Mouse (Mus musculus): ENCODE results near the gene Ubqlnl. TPM values are rescaled to one million over a fixed set of nuclear protein-coding genes. Genes with fewer than 3 reads are reported as not detected.

Ubqlnl gene
- not detected in 2 replicates for total RNA-seq (2014; rRNA removed)
- polyA plus RNA-seq (2012; rRNA removed), result not detected in 2 replicates

DNA sequence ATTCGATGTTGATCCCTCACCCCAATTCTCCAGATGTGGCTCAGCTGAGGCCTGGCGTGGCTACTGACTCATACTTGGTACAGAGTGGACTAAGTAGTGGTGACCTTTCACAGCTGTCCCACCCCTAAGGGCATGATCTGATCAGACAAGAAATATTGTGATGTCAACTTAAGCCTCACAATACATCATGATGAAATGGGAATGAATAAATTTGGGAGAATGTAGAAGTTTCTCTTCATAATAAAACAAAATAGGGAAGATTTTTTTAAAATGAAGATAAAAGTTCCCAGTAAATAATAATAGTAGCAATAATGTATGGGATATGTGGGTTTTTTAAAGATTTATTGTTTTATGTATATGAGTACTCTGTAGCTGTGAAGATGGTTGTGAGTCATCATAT is at the start of gene Ubqlnl:
Ubqlnl (minus strand) TSS at position 101 of the 400 bp plus-strand sequence.
- no peak for DNase-seq (ENCODE audit: extremely low read depth, low read depth, low spot score)
- Histone ChIP-seq H3K79me2 (ENCODE audit: control insufficient read depth, insufficient read depth, low read length) (no peaks in the 10 kb centered on the region), H3K36me3 (ENCODE audit: control insufficient read depth, insufficient read depth, low read length) (no peaks in the 10 kb centered on the region), H3K9ac (ENCODE audit: low read depth, low read length) (no peak within 1 kb of the TSS), H3K27me3 (ENCODE audit: control insufficient read depth, insufficient read depth, low read length) (no peaks in the 10 kb centered on the region; the same call in 1 of the 2 replicates), H3K4me3 (ENCODE audit: insufficient read depth, low read depth, low read length) (no peak within 1 kb of the TSS), H3K27ac (replicated peaks; ENCODE audit: insufficient read depth, low read depth, low read length) (no peak within 1 kb of the TSS), H3K4me1 (ENCODE audit: control insufficient read depth, insufficient read depth, low read length) (no peaks in the 10 kb centered on the region)
- TF ChIP-seq CTCF (IDR thresholded peaks at IDR 0.05; ENCODE audit: low read depth, low read length) (no peak), POLR2A (IDR thresholded peaks at IDR 0.05; ENCODE audit: extremely low read depth, insufficient read depth, low read length) (no peak)
- 84% methylated on average over 2 of the region's 2 CpGs for WGBS

DNA sequence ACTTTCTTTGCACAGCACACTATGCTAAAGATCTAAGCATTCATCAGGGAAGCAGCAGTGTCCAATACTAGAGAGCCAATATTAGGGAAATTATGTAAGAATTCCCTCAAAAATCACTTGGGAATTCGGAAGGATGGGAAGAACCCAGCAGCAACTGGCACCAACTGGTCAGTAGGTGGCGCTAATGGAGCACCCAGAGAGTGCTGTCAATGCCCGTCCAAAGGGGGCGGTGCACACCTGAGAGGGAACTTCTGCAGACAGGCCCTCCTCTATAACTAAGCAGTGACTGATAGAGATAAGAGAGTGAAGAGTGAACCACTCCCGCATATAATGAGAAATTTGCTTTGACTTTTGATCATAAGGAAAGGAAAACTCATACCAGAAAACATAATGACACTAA is 49.5 kb upstream of the Ubqlnl start:
- Histone ChIP-seq H3K4me1 (ENCODE audit: control insufficient read depth, insufficient read depth, low read length) (no peaks in the 10 kb centered on the region), H3K9ac (ENCODE audit: low read depth, low read length) (no peak overlapping the region), H3K27me3 (ENCODE audit: control insufficient read depth, insufficient read depth, low read length) (no peaks in the 10 kb centered on the region), H3K79me2 (ENCODE audit: control insufficient read depth, insufficient read depth, low read length) (no peaks in the 10 kb centered on the region), H3K4me3 (ENCODE audit: insufficient read depth, low read depth, low read length) (no peak overlapping the region; the same call in 1 of the 2 replicates), H3K27ac (replicated peaks; ENCODE audit: insufficient read depth, low read depth, low read length) (no peak overlapping the region), H3K36me3 (ENCODE audit: control insufficient read depth, insufficient read depth, low read length) (no peaks in the 10 kb centered on the region)
- 2% methylated on average over 5 of the region's 5 CpGs for WGBS
- TF ChIP-seq POLR2A (IDR thresholded peaks at IDR 0.05; ENCODE audit: extremely low read depth, insufficient read depth, low read length), result no peak
- peak; percentile 100 for TF ChIP-seq CTCF (IDR thresholded peaks at IDR 0.05; ENCODE audit: low read depth, low read length)
- DNase-seq (ENCODE audit: extremely low read depth, low read depth, low spot score), result peak; percentile 61

GRCm38 (mm10) chr7:104195885-104196284 is 45.5 kb upstream of the Ubqlnl start, which contains the start of gene Olfr649:
TSS of gene Olfr649 (minus strand) at chr7:104195985.
- Histone ChIP-seq H3K4me3 (ENCODE audit: insufficient read depth, low read depth, low read length) (no peak within 1 kb of the TSS), H3K27me3 (ENCODE audit: control insufficient read depth, insufficient read depth, low read length) (no peaks in the 10 kb centered on the region), H3K27ac (replicated peaks; ENCODE audit: insufficient read depth, low read depth, low read length) (no peak within 1 kb of the TSS), H3K79me2 (ENCODE audit: control insufficient read depth, insufficient read depth, low read length) (no peaks in the 10 kb centered on the region), H3K4me1 (ENCODE audit: control insufficient read depth, insufficient read depth, low read length) (no peaks in the 10 kb centered on the region), H3K36me3 (ENCODE audit: control insufficient read depth, insufficient read depth, low read length) (no peaks in the 10 kb centered on the region), H3K9ac (ENCODE audit: low read depth, low read length) (no peak within 1 kb of the TSS)
- no peak for DNase-seq (ENCODE audit: extremely low read depth, low read depth, low spot score)
- TF ChIP-seq CTCF (IDR thresholded peaks at IDR 0.05; ENCODE audit: low read depth, low read length), result no peak
- TF ChIP-seq POLR2A (IDR thresholded peaks at IDR 0.05; ENCODE audit: extremely low read depth, insufficient read depth, low read length), result no peak
- WGBS, result 77% methylated on average over 6 of the region's 6 CpGs

- Histone ChIP-seq H3K9ac (ENCODE audit: low read depth, low read length) (no peak overlapping the region), H3K4me1 (ENCODE audit: control insufficient read depth, insufficient read depth, low read length) (no peaks in the 10 kb centered on the region), H3K79me2 (ENCODE audit: control insufficient read depth, insufficient read depth, low read length) (no peaks in the 10 kb centered on the region), H3K27me3 (ENCODE audit: control insufficient read depth, insufficient read depth, low read length) (no peaks in the 10 kb centered on the region), H3K4me3 (ENCODE audit: insufficient read depth, low read depth, low read length) (no peak overlapping the region), H3K27ac (replicated peaks; ENCODE audit: insufficient read depth, low read depth, low read length) (no peak overlapping the region), H3K36me3 (ENCODE audit: control insufficient read depth, insufficient read depth, low read length) (no peaks in the 10 kb centered on the region)
- 50% methylated on average over 9 of the region's 9 CpGs for WGBS
- DNase-seq (ENCODE audit: extremely low read depth, low read depth, low spot score), result no peak
- no peak for TF ChIP-seq POLR2A (IDR thresholded peaks at IDR 0.05; ENCODE audit: extremely low read depth, insufficient read depth, low read length)
Measured at GRCm38 (mm10) chr7:104191275-104191674, 40.9 kb upstream of the Ubqlnl start.

GRCm38 (mm10) chr7:104183292-104183691 is 32.9 kb upstream of the Ubqlnl start, which contains the start of gene Olfr648:
TSS of gene Olfr648 (minus strand) at chr7:104183392.
- H3K9ac ChIP-seq (ENCODE audit: low read depth, low read length), result no peak within 1 kb of the TSS
- no peak for TF ChIP-seq CTCF (IDR thresholded peaks at IDR 0.05; ENCODE audit: low read depth, low read length)
- no peak for TF ChIP-seq POLR2A (IDR thresholded peaks at IDR 0.05; ENCODE audit: extremely low read depth, insufficient read depth, low read length)
- no peaks in the 10 kb centered on the region for H3K4me1 ChIP-seq (ENCODE audit: control insufficient read depth, insufficient read depth, low read length)
- no peaks in the 10 kb centered on the region for H3K79me2 ChIP-seq (ENCODE audit: control insufficient read depth, insufficient read depth, low read length)
- no peak for DNase-seq (ENCODE audit: extremely low read depth, low read depth, low spot score)
- H3K4me3 ChIP-seq (ENCODE audit: insufficient read depth, low read depth, low read length), result no peak within 1 kb of the TSS
- no peak within 1 kb of the TSS for H3K27ac ChIP-seq (replicated peaks; ENCODE audit: insufficient read depth, low read depth, low read length)
- H3K36me3 ChIP-seq (ENCODE audit: control insufficient read depth, insufficient read depth, low read length), result no peaks in the 10 kb centered on the region
- H3K27me3 ChIP-seq (ENCODE audit: control insufficient read depth, insufficient read depth, low read length), result no peaks in the 10 kb centered on the region
- 95% methylated on average over 2 of the region's 2 CpGs for WGBS

DNA sequence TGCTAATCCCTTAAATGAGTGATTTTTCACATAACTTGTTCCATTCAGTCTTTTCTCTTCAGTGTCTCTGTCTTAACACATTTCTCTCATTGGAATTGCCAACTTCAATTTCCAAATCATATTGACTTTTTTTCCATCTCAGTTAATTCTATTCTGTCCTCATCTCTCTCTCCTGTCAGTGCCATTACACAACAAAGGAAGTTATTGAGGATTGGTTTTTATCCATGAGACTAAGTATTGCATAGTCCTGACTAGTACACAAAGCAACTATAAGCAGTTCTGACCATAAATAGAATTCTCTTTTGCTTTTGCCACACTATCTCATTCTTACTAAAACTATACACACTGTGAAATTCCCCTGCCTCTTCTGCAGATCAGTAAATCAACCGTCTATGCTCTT is 28.7 kb upstream of the Ubqlnl start:
- no peak for DNase-seq (ENCODE audit: extremely low read depth, low read depth, low spot score)
- H3K4me3 ChIP-seq (ENCODE audit: insufficient read depth, low read depth, low read length), result no peak overlapping the region
- TF ChIP-seq CTCF (IDR thresholded peaks at IDR 0.05; ENCODE audit: low read depth, low read length), result no peak
- TF ChIP-seq POLR2A (IDR thresholded peaks at IDR 0.05; ENCODE audit: extremely low read depth, insufficient read depth, low read length), result no peak
- H3K79me2 ChIP-seq (ENCODE audit: control insufficient read depth, insufficient read depth, low read length), result no peaks in the 10 kb centered on the region
- no peaks in the 10 kb centered on the region for H3K27me3 ChIP-seq (ENCODE audit: control insufficient read depth, insufficient read depth, low read length)
- H3K27ac ChIP-seq (replicated peaks; ENCODE audit: insufficient read depth, low read depth, low read length), result no peak overlapping the region
- no peaks in the 10 kb centered on the region for H3K36me3 ChIP-seq (ENCODE audit: control insufficient read depth, insufficient read depth, low read length)
- no peaks in the 10 kb centered on the region for H3K4me1 ChIP-seq (ENCODE audit: control insufficient read depth, insufficient read depth, low read length)
- H3K9ac ChIP-seq (ENCODE audit: low read depth, low read length), result no peak overlapping the region
- WGBS, result 84% methylated on average over 1 of the region's 1 CpGs
